Mouse (Mus musculus) heart, adult 11 months (tissue): ENCODE data around the gene Pitpnm2.
A peak's percentile ranks its signal among the peaks of the same experiment; 100 is the strongest.

Experiments
- DNase-seq: peaks from one replicate; pipeline ENCODE4 v3.0.0; 2022

The Pitpnm2 gene

DNA sequence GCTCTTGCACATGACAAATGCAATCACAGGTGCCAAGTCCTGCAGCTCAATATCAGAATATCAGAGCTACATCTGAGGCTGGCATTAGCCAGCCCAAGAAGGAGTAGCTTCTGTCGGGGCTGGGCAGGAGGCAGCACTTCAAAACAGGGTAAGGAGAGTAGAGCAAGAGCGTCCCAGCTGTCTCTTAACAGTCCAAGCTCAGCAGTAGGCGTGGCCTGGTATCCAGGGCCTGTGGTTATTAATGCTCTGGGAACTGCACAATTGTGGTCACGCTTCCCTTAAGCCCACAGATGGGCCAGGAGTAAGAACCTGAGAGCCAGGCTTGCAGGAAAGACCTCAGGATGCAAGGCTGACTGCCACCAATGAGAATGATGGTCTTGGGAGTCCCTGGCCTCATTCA is 74.4 kb downstream of the Pitpnm2 start:
- DNase-seq: peak; percentile 94

DNA sequence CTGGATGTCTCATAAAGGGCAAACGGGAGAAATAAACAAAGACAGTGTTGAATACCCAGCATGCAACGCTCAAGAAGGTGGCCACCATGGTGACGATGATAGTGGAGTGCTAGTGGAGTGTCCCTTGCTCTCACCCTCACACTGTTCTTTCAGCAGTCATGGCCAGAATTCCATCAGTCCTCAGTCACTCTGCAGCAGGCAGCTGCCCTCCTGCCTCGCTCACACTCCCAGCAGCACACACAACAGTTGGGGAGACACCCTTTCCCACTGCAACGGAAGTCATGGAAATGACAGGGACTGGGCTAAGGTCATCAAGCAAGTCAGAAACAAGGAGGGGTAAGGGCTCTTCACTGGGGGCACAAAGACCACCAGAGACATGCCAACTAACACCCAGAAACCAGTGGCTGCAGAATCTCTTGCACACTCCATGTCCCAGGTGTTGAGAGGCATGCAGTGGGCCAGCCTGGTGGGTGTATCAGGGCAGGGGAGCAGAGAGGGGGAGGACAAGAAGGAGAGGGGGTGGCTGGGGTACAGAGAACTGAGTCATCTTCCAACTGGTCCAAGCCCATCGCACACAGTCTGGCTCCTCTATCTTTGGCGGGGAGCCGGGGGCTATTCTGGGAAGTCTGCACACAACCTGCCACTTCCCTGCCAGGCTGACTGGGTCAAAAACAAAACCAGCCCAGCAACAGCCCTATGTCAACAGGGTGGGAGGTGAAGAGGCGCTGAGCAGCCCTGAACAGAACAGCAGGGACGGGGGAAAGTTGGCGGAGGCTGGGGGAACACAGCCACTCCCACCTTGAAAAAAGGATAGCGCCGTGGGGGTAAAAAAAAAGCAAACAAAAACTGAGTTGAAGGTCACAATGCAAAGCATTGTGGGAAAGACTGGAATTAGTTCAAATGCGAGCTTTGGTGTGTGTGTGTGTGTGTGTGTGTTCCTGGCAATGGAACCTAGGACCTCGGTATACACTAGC is 76.3 kb downstream of the Pitpnm2 start:
- DNase-seq: peak; percentile 99

GRCm38 (mm10) chr5:124172246-124172645 is 77.3 kb downstream of the Pitpnm2 start:
- DNase-seq: no peak

- peak; percentile 96 for DNase-seq
Observed at GRCm38 (mm10) chr5:124171781-124172180, 77.8 kb downstream of the Pitpnm2 start.

DNA sequence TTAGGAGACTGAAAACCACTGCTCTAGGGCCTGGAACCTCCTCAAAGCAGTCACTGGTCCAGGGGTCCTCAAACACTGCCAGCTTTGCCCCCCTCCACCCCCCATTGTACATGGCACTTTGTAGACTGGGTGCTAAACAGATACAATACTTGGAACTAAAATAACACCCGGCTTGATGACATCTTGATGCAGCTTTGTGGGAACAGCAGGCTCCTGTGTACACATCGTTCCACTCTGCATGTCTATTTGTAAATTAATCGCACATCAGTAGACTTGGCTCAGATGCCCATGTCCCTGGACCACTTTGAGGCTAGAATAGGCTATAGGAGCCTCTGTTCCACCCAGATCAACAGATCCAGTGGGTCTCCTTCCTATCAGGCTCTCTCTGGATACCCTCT is 80.3 kb downstream of the Pitpnm2 start:
- no peak for DNase-seq

DNA sequence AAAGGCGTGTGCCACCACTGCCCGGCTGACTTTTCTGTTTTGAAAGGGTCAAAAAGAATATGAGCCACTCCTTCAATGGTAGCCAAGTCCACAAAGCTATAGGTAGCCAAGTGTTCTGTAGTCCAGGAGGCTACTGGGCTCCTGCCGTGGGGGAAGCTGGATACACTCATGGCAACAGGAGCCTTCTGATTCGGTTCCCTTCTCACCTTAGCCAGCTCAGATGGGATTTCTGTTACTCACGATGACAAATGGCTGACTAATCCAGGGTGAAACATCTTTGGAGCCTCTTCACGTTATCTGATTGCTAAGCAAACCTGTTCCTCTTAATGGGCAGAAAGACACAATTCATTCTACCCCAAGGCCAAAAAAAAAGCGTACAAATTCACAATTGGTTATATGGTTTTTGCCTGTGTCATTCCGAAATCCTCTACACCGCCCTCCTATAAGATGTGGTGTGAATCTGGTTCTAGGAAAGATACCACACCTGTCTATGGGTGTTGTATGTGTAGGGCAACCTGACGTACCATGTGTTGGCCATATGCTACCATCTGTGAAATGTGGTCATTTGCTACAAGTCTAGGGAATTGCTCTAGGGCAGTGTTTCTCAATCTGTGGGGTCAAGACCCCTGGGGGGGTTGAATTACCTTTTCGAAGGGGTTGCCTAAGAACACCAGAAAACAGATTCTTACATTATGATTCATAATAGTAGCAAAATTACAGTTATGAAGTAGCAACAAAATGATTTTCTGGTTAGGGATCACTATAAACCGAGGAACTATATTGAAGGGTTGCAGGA is 80.9 kb downstream of the Pitpnm2 start:
- DNase-seq: no peak

DNA sequence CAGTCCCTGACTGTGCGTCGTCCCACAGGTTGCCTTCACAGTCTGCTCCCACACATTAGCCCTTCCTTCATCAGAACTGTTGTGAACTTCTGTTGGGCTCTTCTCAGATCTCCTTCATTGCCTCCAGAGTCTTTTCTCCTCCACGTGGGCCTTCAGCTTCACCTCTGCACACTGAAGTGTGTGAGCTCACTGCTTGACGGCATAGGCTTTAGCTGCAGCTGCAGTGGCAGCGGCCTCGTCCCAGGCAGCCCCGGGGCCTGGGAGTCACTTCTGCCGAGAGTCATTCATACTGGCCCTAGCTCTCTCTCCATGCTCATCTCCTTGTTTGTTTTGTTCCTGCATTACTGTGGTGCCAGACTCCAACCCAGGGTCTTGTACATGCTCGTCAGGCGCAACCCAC is 81.9 kb downstream of the Pitpnm2 start:
- DNase-seq: no peak

GRCm38 (mm10) chr5:124166741-124167140 is 82.8 kb downstream of the Pitpnm2 start:
- no peak for DNase-seq

DNA sequence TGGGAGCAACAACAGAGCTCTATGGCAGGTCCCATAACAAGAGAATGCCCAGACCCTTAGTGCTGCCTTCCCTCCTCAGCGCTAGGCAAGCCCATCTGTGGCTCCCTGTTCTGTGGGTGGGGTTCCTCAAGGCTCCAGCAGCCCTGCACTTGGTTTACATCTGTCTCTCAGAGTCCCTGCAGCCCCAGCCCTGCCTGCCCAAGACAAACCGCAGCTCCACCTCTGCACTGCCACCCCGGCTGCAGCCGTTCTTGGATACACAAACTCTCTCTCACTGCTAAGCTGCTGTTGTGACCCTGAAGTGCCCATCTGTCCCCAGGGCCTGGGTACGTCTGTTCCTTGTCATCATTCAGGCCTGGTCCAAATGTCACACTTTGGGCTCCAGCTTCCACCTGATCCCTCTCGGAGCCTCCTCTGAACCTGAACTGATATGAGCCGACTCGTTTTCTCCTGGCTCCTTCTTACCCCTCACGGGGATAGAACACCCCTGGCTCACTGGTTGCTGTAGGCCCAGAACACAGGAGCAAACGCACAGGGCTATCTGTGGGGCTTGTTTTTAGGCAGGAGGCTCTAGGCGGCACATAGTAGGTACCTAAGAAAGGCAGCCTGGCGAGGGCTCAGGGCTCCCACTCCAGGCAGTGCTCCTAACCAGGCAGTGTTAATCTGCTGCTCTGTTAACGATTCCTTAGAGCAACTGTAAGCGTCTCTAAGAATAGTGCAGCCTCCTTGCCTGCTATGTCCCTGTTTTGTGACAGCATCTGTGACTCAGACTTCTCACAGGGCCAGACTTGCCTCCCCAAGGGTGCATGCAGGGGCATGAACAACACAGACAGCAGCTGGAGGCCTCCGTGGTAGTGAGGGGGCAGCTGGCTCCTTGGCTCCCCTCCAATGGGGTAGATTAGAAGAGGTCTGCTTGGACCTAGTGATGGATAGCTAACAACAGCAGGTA is 83.7 kb downstream of the Pitpnm2 start:
- DNase-seq: peak; percentile 95

GRCm38 (mm10) chr5:124163445-124163844 is 86.1 kb downstream of the Pitpnm2 start:
- no peak for DNase-seq

DNA sequence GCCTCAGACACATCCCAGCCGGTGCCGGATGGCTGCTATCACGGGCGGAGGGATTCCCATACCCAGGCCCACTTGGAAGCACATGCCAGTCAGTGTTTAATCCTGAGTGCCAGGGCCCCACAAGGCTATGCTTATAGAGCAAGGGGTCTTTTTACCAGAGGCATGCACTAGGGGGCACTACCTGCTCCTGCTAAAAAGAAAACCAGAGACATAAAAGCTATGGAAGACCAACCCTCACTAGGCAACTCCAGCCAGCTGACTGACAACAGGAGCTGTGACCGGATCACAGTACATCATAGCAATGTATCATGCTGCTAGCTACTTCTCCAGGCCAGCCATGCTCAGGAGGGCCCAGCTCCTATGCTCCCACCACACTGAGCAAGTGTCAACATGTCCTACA is 87.0 kb downstream of the Pitpnm2 start:
- peak; percentile 97 for DNase-seq

- DNase-seq: peak; percentile 93
Observed at GRCm38 (mm10) chr5:124161831-124162230, 87.7 kb downstream of the Pitpnm2 start.

DNA sequence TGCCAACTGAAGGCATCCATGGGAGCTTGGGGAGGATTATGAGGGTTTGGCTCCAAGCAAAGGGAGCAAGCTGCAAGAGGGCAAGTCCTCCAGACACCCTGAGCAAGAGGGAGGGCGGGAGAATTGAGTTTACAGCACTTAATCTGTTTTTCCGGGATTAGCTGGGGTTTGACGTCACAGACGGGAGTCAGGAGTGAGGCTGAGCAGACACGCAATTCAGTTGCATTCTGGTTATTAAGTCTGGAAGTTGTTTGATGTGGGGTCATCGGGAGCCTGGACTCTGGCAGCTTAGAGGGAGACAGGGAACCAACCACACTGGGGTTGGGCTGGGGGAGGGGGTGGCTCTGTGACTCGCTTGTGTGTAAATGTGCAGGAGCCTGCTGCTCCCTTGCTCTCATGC is 90.1 kb downstream of the Pitpnm2 start:
- no peak for DNase-seq

DNA sequence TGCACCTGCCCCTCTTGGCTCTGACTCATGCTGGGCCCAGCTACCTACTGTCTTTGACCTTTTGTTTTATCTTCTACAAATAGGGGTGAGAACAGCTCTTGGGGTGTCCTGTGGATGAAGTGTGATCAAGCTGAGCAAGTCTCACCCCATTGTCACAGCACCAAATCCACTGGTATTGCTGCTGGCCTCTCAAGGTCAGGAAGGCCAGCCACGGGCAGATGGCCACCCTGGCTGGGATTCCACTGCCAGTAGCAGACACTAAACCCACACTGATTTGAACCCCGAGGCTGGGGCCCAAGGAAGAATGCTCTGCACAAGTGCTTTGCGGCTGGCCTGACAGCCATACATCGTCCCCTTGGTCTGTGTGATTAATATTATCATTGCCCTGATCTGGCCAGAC is 91.3 kb downstream of the Pitpnm2 start:
- DNase-seq: no peak

DNA sequence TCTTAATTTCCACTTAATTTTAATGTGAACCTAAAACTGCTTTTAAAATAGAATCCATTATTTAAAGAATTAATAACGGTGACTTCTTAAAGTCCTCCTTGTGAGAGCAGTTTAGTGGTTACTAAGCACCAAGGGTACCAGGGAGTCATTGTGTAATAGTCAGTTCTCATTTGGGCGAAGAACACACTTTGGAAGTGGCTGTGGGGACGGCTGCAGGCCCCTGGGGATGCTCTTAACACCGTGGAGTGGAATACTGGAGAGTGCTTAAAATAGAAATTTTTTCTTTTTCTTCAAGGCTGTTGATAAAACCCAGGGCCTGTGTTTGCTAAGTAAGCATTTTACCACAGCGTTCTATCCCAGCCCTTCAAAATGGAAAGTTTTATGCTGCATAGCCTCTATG is 93.6 kb downstream of the Pitpnm2 start:
- DNase-seq: no peak

DNA sequence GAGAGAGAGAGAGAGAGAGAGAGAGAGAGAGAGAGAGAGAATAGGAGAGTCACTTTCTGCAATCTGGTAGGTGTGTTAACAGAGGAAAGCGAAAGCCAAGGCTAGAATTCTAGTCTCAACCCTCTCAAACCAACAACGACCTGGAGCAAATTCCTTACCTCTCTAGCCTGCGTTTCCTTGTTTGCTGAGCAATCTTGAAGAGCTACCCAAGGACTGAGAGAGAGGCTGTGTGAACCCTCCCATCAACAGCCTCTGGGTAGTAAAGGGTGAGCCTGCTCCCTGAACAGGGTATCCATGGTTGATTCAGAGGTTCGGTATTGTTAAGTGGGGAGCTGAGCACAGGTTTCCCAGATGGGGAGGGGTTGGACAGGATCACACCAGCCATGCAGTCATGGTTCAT is 96.8 kb downstream of the Pitpnm2 start:
- no peak for DNase-seq

DNA sequence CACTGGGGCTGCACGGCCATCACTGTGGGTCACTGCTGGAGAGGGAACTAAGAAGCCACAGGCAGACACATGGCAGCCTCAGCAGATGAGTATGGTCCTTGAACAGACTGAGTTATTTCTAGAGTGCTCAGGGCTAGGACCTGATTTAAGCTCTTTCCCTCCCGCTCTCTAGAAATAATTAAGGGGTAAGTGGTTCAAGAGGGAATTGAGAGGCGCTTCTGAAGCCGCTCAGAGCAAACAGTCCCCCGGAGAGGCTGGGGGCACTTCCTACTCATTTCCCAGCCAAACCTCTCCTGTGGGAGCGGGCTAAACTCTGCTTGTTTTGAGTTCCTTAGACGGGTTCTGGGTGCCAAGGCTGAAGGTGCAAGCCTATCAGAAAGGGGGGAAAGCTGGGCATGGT is 98.7 kb downstream of the Pitpnm2 start:
- DNase-seq: no peak

DNA sequence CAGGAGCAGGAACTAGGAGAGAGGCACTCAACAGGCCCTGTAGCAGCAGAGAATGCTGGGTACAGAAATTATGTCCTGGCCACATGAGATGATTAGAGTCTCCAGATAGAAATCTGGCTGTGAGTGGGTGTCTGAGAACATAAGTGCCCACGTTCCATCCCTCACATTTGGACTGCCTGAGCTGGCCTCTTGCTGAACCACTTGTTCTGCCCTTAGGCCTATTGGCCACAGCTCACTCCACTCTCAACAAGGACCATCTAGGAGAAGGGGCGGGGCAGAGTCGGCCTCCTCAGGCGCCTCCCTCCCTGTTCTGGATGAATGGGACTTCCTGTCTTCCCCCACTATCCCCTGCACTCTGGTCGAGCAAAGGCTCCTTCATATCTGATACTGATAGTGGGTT is 100.5 kb downstream of the Pitpnm2 start:
- no peak for DNase-seq

- no peak for DNase-seq
Observed at GRCm38 (mm10) chr5:124138066-124138465, 111.5 kb downstream of the Pitpnm2 start.

DNA sequence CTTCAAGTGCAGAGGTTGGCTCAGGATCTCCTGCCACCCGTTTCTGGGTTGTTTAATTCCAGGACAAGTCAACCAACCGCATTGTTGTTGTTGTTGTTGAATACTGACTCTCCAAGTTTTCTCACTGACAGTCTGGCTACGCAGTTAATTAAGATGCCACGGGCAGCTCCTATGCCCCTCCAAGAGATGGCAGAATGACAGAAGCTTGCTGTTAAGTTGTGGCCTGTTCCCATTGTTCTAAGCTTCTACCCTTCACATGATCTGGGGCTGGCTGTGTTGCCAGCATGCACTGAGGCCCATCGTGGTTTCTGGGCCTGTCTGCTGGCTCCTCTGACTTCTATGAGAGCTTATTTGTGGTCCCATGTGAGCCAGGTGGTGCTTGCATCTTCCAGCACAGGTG is 115.3 kb downstream of the Pitpnm2 start:
- DNase-seq: no peak

DNA sequence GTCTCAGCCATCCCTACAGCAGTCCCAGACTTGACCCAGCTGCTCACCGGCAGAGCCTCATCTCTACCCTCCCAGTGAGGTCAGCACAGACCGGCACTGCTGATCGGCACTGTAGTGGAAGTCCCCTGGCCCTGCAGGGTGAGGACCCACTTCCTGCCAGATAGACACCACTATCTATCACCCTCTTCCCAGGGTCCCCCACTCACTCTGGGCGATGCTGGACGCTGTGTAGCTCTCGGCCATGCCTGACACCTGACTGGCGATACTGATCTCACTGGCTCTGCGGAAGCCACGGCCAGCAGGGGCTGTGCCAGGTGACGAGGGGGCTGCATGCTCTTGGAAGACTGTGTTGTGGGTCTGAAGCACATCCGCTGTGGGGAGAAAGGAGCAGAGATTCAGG is 124.5 kb downstream of the Pitpnm2 start:
- peak; percentile 91 for DNase-seq

DNA sequence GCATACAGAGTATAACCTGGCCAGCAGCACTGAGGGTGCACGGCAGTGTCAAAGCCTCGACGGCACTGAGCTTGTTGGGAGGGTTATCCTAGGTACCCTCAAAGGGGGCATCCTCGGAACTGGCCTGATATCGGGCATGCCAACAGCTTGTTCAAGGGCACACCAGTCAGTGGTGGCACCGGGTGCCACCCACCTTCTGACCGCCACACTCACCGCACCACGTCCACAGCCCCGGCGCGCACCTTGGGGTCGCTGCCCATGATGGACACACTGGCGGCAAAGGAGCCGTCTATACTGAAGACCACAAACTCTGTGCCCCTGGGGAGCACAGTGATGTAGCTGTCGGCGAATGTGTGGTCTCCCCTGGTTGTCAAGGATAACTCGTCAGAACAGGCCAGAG is 127.2 kb downstream of the Pitpnm2 start:
- DNase-seq: peak; percentile 91

- peak; percentile 93 for DNase-seq
Observed at GRCm38 (mm10) chr5:124119204-124119603, 130.4 kb downstream of the Pitpnm2 start.
